Mouse (Mus musculus): ENCODE measurements at regions not wholly inside any gene's neighbourhood (a gene's known extent, or its start where the extent isn't known, plus 50 kb on each side); places are given as distances from the start of the nearest gene placed in this dataset.

GRCm38 (mm10) chr13:30085446-30085845 lies 50.8 kb upstream of the Mboat1 start:
- Histone ChIP-seq H3K4me3 (replicated peaks) (no peak overlapping the region), H3K27ac (replicated peaks) (no peak overlapping the region), H3K9me3 (replicated peaks) (no peaks in the 10 kb centered on the region), H3K9ac (no peak overlapping the region), H3K27me3 (no peaks in the 10 kb centered on the region), H3K4me1 (0 out of 2 replicates have a peak, but pooled peaks cover 3% of the 10 kb centered on the region), H3K36me3 (no peaks in the 10 kb centered on the region), H3K4me2 (replicated peaks) (no peak overlapping the region)
- no peak for ATAC-seq (ENCODE audit: insufficient number of reproducible peaks, low FRiP score, low TSS enrichment, low read depth)
- 60% methylated on average over 4 of the region's 4 CpGs for WGBS

DNA sequence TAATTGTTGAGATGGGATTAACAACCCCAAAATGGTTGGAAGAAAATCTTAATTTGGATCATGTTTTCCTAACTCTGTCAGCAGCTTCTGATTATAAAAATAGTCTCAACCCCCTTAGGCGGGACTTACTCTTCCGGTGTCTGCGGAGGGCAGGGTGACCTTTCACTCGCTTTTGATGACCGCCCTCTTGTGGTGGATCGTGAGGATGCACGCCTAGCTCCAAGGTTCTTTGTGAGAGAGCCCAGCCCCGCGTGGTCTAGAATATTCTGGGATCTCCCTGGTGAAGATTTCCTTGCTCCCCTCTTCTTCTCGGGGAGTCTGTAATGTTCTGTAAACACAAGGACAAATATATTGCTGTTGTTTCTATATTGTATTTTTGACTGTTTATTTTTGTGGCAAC lies 51.3 kb upstream of the Mboat1 start:
- WGBS = under 1% methylated on average over 10 of the region's 10 CpGs
- no peaks in the 10 kb centered on the region for H3K27me3 ChIP-seq
- no peak overlapping the region for H3K9ac ChIP-seq
- no peaks in the 10 kb centered on the region for H3K36me3 ChIP-seq
- H3K4me3 ChIP-seq (replicated peaks) = no peak overlapping the region
- no peak overlapping the region for H3K27ac ChIP-seq (replicated peaks)
- H3K4me1 ChIP-seq = 0 out of 2 replicates have a peak, but pooled peaks cover 3% of the 10 kb centered on the region
- 0 out of 2 replicates have a peak, but pooled peaks have one; percentile 15 for ATAC-seq (ENCODE audit: insufficient number of reproducible peaks, low FRiP score, low TSS enrichment, low read depth)
- H3K4me2 ChIP-seq (replicated peaks) = no peak overlapping the region
- no peaks in the 10 kb centered on the region for H3K9me3 ChIP-seq (replicated peaks)

- ATAC-seq (ENCODE audit: insufficient number of reproducible peaks, low FRiP score, low TSS enrichment, low read depth) = no peak
- H3K9ac ChIP-seq = no peak overlapping the region
- no peaks in the 10 kb centered on the region for H3K9me3 ChIP-seq (replicated peaks)
- no peak overlapping the region for H3K27ac ChIP-seq (replicated peaks)
- H3K27me3 ChIP-seq = no peaks in the 10 kb centered on the region
- WGBS = 75% methylated on average over 5 of the region's 5 CpGs
- H3K4me3 ChIP-seq (replicated peaks) = no peak overlapping the region
- H3K4me1 ChIP-seq = 0 out of 2 replicates have a peak, but pooled peaks cover 3% of the 10 kb centered on the region
- H3K4me2 ChIP-seq (replicated peaks) = no peak overlapping the region
- no peaks in the 10 kb centered on the region for H3K36me3 ChIP-seq
Observed at GRCm38 (mm10) chr13:30084386-30084785, 51.9 kb upstream of the Mboat1 start.

DNA sequence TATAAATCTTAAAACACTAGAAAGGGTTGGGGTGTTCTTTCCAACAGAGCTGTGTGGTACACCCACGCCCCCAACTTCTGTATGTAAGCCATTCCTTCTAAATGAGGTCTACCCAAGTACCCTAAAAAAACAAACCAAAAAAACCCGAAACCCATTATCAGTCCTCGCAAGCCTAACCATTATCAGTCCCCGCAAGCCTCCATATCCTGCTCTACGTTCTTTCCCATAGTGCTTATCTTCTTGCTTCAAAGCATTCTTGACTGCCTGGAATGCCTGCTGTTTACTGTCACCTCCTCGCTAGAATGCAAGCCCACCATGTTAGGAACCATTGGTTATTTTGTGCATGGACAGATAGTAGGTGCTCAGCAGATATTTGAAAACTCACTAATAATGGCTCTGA lies 52.3 kb upstream of the Mboat1 start:
- no peaks in the 10 kb centered on the region for H3K36me3 ChIP-seq
- H3K27ac ChIP-seq (replicated peaks) = no peak overlapping the region
- WGBS = 77% methylated on average over 6 of the region's 6 CpGs
- no peaks in the 10 kb centered on the region for H3K9me3 ChIP-seq (replicated peaks)
- no peak overlapping the region for H3K4me3 ChIP-seq (replicated peaks)
- ATAC-seq (ENCODE audit: insufficient number of reproducible peaks, low FRiP score, low TSS enrichment, low read depth) = no peak
- H3K4me2 ChIP-seq (replicated peaks) = no peak overlapping the region
- H3K9ac ChIP-seq = no peak overlapping the region
- no peaks in the 10 kb centered on the region for H3K27me3 ChIP-seq
- 0 out of 2 replicates have a peak, but pooled peaks cover 3% of the 10 kb centered on the region for H3K4me1 ChIP-seq

- WGBS = 23% methylated on average over 2 of the region's 2 CpGs
- no peaks in the 10 kb centered on the region for H3K27me3 ChIP-seq
- ATAC-seq (ENCODE audit: insufficient number of reproducible peaks, low FRiP score, low TSS enrichment, low read depth) = no peak
- H3K36me3 ChIP-seq = no peaks in the 10 kb centered on the region
- no peak overlapping the region for H3K27ac ChIP-seq (replicated peaks)
- 0 out of 2 replicates have a peak, but pooled peaks cover 3% of the 10 kb centered on the region for H3K4me1 ChIP-seq
- H3K9ac ChIP-seq = no peak overlapping the region
- H3K4me3 ChIP-seq (replicated peaks) = no peak overlapping the region
- no peaks in the 10 kb centered on the region for H3K9me3 ChIP-seq (replicated peaks)
- H3K4me2 ChIP-seq (replicated peaks) = no peak overlapping the region
Observed at GRCm38 (mm10) chr13:30082761-30083160, 53.5 kb upstream of the Mboat1 start.

GRCm38 (mm10) chr13:30080705-30081474 lies 55.4 kb upstream of the Mboat1 start:
- H3K4me2 ChIP-seq (replicated peaks) = no peak overlapping the region

DNA sequence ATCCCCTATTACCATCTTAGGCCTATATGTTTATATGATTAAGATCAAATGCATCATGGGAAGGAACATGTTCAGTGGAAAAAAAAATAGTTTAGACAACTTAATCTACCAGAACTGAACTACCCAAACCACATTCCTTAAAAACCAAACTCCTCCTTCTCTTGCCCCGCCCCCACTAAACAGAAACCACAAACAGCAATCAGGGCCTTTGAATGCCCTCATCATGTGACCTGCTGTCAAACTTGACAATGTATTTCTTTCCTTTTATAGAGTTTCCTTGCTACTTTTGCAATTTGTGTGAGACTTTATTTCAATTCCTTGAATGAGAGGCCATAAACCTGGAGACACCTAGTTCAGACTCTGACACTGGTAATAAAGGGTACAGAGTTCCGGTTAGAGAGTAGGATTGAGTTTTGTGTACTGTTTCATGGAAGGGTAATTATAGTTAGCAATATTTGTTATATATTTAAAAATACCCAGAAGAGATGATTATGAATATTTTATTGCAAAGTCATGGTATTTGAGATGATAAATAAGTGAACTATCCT lies 61.7 kb upstream of the Mboat1 start:
- Histone ChIP-seq H3K4me2 (replicated peaks) (no peak overlapping the region), H3K4me1 (no peaks in the 10 kb centered on the region), H3K27ac (replicated peaks) (no peak overlapping the region), H3K9me3 (replicated peaks) (no peaks in the 10 kb centered on the region), H3K4me3 (replicated peaks) (no peak overlapping the region), H3K9ac (no peak overlapping the region), H3K36me3 (no peaks in the 10 kb centered on the region), H3K27me3 (no peaks in the 10 kb centered on the region)
- no peak for ATAC-seq (ENCODE audit: insufficient number of reproducible peaks, low FRiP score, low TSS enrichment, low read depth)
- WGBS = 87% methylated on average over 2 of the region's 2 CpGs

More at GRCm38 (mm10) chr13:30080705-30081474, 55.4 kb upstream of the Mboat1 start:
- Histone ChIP-seq H3K9ac (no peak overlapping the region), H3K4me1 (0 out of 2 replicates have a peak, but pooled peaks cover 3% of the 10 kb centered on the region), H3K27ac (replicated peaks) (no peak overlapping the region), H3K36me3 (no peaks in the 10 kb centered on the region), H3K9me3 (replicated peaks) (no peaks in the 10 kb centered on the region), H3K4me3 (replicated peaks) (no peak overlapping the region), H3K27me3 (no peaks in the 10 kb centered on the region)
- 66% methylated on average over 15 of the region's 15 CpGs for WGBS
- no peak for ATAC-seq (ENCODE audit: insufficient number of reproducible peaks, low FRiP score, low TSS enrichment, low read depth)

DNA sequence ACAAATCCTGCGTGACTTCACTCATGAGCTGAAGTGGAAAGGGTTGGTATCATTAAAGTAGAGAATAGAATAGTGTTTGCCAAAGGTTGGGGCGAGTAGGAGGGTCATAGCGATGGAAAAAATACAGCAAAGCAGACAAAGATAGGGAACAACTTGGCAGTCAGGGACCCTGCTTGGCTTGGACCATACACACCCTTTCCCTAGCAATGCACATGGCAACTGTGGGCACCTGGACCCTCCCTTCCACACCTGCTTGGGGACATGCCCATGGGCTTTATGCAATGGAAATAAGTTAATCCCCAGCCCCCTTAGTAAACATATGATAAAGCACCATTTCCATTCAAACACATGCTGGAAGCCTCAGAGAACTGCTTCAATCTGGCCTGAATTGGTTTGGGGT lies 62.2 kb upstream of the Mboat1 start:
- Histone ChIP-seq H3K4me3 (replicated peaks) (no peak overlapping the region), H3K9me3 (replicated peaks) (no peaks in the 10 kb centered on the region), H3K27ac (replicated peaks) (no peak overlapping the region), H3K27me3 (no peaks in the 10 kb centered on the region), H3K4me1 (no peaks in the 10 kb centered on the region), H3K36me3 (no peaks in the 10 kb centered on the region), H3K9ac (no peak overlapping the region), H3K4me2 (replicated peaks) (no peak overlapping the region)
- no peak for ATAC-seq (ENCODE audit: insufficient number of reproducible peaks, low FRiP score, low TSS enrichment, low read depth)
- 93% methylated on average over 3 of the region's 3 CpGs for WGBS

- H3K27me3 ChIP-seq = no peaks in the 10 kb centered on the region
- no peak overlapping the region for H3K4me3 ChIP-seq (replicated peaks)
- H3K4me1 ChIP-seq = no peaks in the 10 kb centered on the region
- H3K4me2 ChIP-seq (replicated peaks) = no peak overlapping the region
- no peak for ATAC-seq (ENCODE audit: insufficient number of reproducible peaks, low FRiP score, low TSS enrichment, low read depth)
- no peaks in the 10 kb centered on the region for H3K36me3 ChIP-seq
- H3K9me3 ChIP-seq (replicated peaks) = no peaks in the 10 kb centered on the region
- WGBS = 55% methylated on average over 2 of the region's 2 CpGs
- H3K9ac ChIP-seq = no peak overlapping the region
- no peak overlapping the region for H3K27ac ChIP-seq (replicated peaks)
Observed at GRCm38 (mm10) chr13:30069397-30069796, 66.9 kb upstream of the Mboat1 start.

DNA sequence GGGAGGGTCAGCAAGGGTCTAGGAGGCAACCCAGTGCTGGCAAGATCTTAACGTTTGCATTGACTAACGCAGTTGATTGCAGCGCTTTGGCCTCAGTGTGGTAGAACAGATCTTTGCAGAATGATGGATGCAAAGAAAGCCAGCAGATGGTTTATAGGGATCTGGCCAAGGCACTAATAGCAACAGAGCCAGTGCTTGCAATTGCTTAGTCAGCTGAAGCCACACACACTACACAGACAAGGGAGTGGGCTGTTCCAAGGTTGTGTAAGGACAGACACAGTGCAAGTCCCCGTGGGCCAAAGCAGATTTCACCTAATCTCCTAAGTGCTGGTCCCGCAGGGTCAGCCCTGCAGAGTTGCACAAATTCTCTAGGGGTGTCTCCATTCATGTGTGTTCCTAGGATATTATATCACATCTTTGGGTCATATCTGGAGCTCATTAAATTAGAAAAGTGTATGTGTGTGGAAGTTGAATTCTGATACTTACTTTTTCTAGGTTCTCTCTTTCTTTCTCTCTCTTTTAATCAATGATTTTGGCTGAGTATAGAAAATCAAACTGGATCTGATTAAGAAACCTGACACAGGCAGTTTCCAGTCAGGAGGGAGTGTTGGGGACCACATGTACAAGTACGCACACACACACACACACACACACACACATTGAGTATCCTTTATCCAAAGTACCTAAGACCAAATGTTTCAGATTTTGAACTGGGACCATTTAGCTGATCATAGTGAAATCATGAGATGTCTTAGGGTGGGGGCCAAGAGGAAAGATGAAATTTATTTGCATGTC lies 68.5 kb upstream of the Mboat1 start:
- no peak overlapping the region for H3K4me2 ChIP-seq (replicated peaks)

GRCm38 (mm10) chr13:30065520-30065919 lies 70.8 kb upstream of the Mboat1 start:
- H3K27me3 ChIP-seq = no peaks in the 10 kb centered on the region
- no peak overlapping the region for H3K4me2 ChIP-seq (replicated peaks)
- H3K9me3 ChIP-seq (replicated peaks) = no peaks in the 10 kb centered on the region
- no peak overlapping the region for H3K4me3 ChIP-seq (replicated peaks)
- WGBS = 56% methylated on average over 8 of the region's 8 CpGs
- no peak overlapping the region for H3K27ac ChIP-seq (replicated peaks)
- 0 out of 2 replicates have a peak, but pooled peaks cover 3% of the 10 kb centered on the region for H3K4me1 ChIP-seq
- ATAC-seq (ENCODE audit: insufficient number of reproducible peaks, low FRiP score, low TSS enrichment, low read depth) = no peak
- no peak overlapping the region for H3K9ac ChIP-seq
- no peaks in the 10 kb centered on the region for H3K36me3 ChIP-seq

More for the DNA sequence above, 68.5 kb upstream of the Mboat1 start:
- Histone ChIP-seq H3K27ac (replicated peaks) (no peak overlapping the region), H3K4me3 (replicated peaks) (no peak overlapping the region), H3K9me3 (replicated peaks) (no peaks in the 10 kb centered on the region), H3K9ac (no peak overlapping the region), H3K4me1 (0 out of 2 replicates have a peak, but pooled peaks cover 3% of the 10 kb centered on the region), H3K36me3 (no peaks in the 10 kb centered on the region), H3K27me3 (no peaks in the 10 kb centered on the region)
- ATAC-seq (ENCODE audit: insufficient number of reproducible peaks, low FRiP score, low TSS enrichment, low read depth) = peak; percentile 60; the same call in 1 of the 2 replicates
- 56% methylated on average over 6 of the region's 6 CpGs for WGBS

All from embryonic facial prominence, embryonic 15.5 days (tissue).